Mouse (Mus musculus) intestine, postnatal 0 days (tissue): ENCODE measurements around the gene Itln1. TPM values are rescaled to one million over a fixed set of nuclear protein-coding genes. Genes with fewer than 3 reads are reported as not detected.
A peak's percentile ranks its signal among the peaks of the same experiment; 100 is the strongest.

ENCODE experiments used
- ATAC-seq: fragments of 200-750 bp; cut with Nextera tagmentation; 2 replicates; pipeline ENCODE4 v1.8.0; 2017; ENCODE audit warnings: mild to moderate bottlenecking, moderate TSS enrichment, moderate library complexity
- H3K27ac ChIP-seq: fragments of 300-500 bp; sonication (generic); 2 replicates; pipeline ENCODE4 v1.5.1; 2014; ENCODE audit warnings: mild to moderate bottlenecking, low read depth, low read length, moderate library complexity
- H3K27me3 ChIP-seq: fragments of 300-500 bp; sonication (generic); replicated peaks from 2 replicates; pipeline ENCODE4 v1.6.1; 2014; ENCODE audit warnings: low read length, mixed read lengths; ENCODE audit not compliant: control insufficient read depth, insufficient read depth
- H3K36me3 ChIP-seq: fragments of 300-500 bp; sonication (generic); 2 replicates; pipeline ENCODE4 v1.6.1; 2014; ENCODE audit warnings: mild to moderate bottlenecking, moderate library complexity; ENCODE audit not compliant: control insufficient read depth, insufficient read depth
- H3K4me1 ChIP-seq: fragments of 300-500 bp; sonication (generic); replicated peaks from 2 replicates; pipeline ENCODE4 v1.6.1; 2014; ENCODE audit warnings: antibody characterized with exemption, low read length, mixed read lengths; ENCODE audit not compliant: control insufficient read depth, insufficient read depth
- H3K4me2 ChIP-seq: fragments of 300-500 bp; sonication (generic); replicated peaks from 2 replicates; pipeline ENCODE4 v1.6.1; 2014; ENCODE audit warnings: low read depth, mild to moderate bottlenecking, moderate library complexity
- H3K4me3 ChIP-seq: fragments of 300-500 bp; sonication (generic); 2 replicates; pipeline ENCODE4 v1.5.1; 2014; ENCODE audit warnings: low read depth, low read length
- H3K9ac ChIP-seq: fragments of 300-500 bp; sonication (generic); 2 replicates; pipeline ENCODE4 v1.6.1; 2014; ENCODE audit warnings: mild to moderate bottlenecking, low read depth, low read length
- H3K9me3 ChIP-seq: fragments of 300-500 bp; sonication (generic); 2 replicates; pipeline ENCODE4 v1.6.1; 2016; ENCODE audit warnings: mixed run types; ENCODE audit not compliant: control insufficient read depth
- CTCF ChIP-seq: sonication (generic); IDR thresholded peaks from 2 replicates; pipeline ENCODE4 v1.5.1; 2016; ENCODE audit warnings: low read depth, mild to moderate bottlenecking, control low read depth, antibody characterized with exemption, moderate library complexity
- WGBS: fragments of 180-500 bp; shearing (Covaris S2); extraction: QIAGEN DNeasy Blood & Tissue Kit; methylation state at CpG from one replicate; pipeline ENCODE4 v1.1.7; 2014; 5-methylcytosine and 5-hydroxymethylcytosine counted together
- polyA plus RNA-seq: library from polyadenylated mRNA; unstranded; fragments of >200 nt; fragmentation: Nextera tagmentation; extraction: Ambion mirVana; gene quantifications from 2 replicates; pipeline ENCODE4 v1.2.1, GENCODE M21; 2015

Gene Itln1
- polyA plus RNA-seq, 1 experiment from 2014 or later = 3.0 TPM

DNA sequence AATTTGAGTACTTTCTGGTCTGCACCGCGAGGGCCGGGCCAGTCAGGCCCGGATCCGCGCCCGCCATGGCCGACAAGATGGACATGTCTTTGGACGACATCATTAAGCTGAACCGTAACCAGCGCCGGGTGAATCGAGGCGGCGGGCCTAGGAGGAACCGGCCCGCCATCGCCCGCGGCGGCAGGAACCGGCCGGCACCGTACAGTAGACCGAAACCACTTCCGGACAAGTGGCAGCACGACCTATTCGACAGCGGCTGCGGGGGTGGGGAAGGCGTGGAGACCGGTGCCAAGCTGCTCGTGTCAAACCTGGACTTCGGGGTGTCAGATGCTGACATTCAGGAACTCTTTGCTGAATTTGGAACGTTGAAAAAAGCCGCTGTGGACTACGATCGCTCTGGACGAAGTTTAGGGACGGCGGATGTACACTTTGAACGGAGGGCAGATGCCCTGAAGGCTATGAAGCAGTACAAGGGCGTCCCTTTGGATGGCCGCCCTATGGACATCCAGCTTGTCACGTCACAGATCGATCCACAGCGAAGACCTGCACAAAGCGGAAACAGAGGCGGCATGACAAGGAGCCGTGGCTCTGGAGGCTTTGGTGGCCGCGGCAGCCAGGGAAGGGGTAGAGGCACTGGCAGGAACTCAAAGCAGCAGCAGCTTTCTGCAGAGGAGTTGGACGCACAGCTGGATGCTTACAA, 31.4 kb downstream of the Itln1 start:
- under 1% methylated on average over 53 of the region's 53 CpGs for WGBS
- Histone ChIP-seq H3K9me3 (no peaks in the 10 kb centered on the region), H3K4me1 (no peaks in the 10 kb centered on the region; the same call in 1 of the 2 replicates), H3K4me3 (peak overlapping the region; percentile 63), H3K36me3 (no peaks in the 10 kb centered on the region), H3K27me3 (no peaks in the 10 kb centered on the region), H3K4me2 (peak overlapping the region; percentile 73), H3K9ac (peak overlapping the region; percentile 76), H3K27ac (peak overlapping the region; percentile 97)
- peak; percentile 58 for ATAC-seq
- TF ChIP-seq CTCF = no peak

DNA sequence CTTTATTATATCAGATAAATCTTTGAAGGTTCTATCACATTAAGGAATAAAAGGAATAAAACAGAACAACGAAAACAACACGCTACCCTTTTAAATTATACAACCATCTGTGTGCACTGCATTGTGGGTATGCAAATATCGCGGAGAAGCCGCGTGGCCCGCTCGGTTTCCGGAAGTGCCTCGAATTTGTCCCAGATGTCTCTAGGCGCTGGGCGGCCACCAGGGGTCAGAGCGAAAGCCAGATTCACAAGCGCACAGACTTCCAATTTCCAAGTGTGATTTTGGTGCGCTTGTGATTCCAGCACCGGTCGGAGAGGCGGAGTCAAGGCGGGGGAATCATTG, 31.9 kb downstream of the Itln1 start, which contains the start of gene Alyref2:
TSS of gene Alyref2 (plus strand) at position 229 of the 342 bp plus-strand sequence.
- no peaks in the 10 kb centered on the region; the same call in 1 of the 2 replicates for H3K4me1 ChIP-seq
- peak within 1 kb of the TSS; percentile 63 for H3K4me3 ChIP-seq
- no peaks in the 10 kb centered on the region for H3K9me3 ChIP-seq
- under 1% methylated on average over 19 of the region's 19 CpGs for WGBS
- H3K36me3 ChIP-seq = no peaks in the 10 kb centered on the region
- no peaks in the 10 kb centered on the region for H3K27me3 ChIP-seq
- H3K9ac ChIP-seq = peak within 1 kb of the TSS; percentile 76
- ATAC-seq = peak; percentile 85
- H3K4me2 ChIP-seq = peak within 1 kb of the TSS; percentile 73
- peak within 1 kb of the TSS; percentile 97 for H3K27ac ChIP-seq
- peak; percentile 89 for TF ChIP-seq CTCF

DNA sequence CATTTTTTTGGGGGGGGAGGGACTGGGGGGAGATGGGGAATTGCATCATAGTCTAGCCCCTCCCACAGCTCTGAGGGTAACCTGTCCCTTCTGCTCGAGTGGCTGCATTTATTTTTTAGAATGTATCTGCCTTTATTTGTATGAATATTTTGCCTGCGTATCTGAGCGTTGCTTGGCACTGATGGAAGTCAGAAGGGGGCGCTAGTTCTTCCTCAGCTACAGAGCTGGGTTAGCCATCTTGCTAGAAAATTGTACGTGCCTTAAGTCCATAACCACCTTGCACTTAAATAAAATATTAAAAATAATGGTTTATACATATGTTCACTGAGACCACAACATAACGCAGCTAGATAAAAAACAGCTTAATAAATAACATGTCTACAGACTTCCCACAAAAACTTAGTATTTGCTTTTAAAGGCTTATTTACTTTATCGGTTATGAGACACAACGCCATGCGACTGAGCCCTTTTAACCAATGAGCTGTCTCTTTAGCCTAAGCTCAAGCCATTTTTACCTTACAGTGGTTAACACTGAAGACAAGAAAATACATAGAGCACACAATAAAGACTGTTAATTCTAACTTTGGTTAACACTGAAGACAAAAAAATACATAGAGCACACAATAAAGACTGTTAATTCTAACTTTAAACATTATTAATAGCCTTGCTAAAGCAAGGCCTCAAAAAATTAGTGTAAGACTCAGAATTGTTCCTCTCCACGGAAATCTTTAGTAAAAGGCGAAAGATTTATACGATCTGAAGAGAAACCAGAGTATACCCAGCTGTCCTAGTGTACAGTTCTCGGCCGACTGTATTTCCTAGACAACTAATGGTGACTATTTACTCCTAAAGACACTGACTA, 32.5 kb downstream of the Itln1 start:
- Histone ChIP-seq H3K4me2 (peak overlapping the region; percentile 73), H3K9ac (peak overlapping the region; percentile 76; the same call in 1 of the 2 replicates)
- peak; percentile 81 for ATAC-seq

DNA sequence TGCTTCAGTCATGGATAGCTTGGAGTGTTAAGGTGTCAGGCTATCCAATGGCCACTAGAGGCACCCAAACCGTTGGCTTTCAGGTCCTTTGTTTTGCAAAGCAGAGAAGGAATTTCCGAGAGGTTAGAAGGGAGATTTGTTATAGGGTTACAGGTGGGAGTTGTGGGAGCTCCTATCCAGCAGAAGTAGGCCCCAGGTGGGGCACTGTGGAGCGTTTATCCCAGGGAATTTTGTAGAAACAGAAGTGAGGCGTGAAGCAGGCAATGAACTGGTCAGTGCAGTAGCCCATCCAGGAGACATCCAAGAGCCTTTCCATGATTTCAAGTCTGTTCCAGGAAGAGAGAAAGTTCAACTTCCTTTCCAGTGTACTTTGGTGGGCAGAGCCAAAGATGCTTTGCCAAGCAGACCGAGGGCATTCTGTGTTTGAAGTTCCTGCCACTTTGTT, 33.4 kb downstream of the Itln1 start:
- 7% methylated on average over 5 of the region's 5 CpGs for WGBS
- H3K9ac ChIP-seq = 0 out of 2 replicates have a peak overlapping the region, but pooled peaks have one; percentile 11
- H3K27me3 ChIP-seq = no peaks in the 10 kb centered on the region
- H3K4me1 ChIP-seq = no peaks in the 10 kb centered on the region; the same call in 1 of the 2 replicates
- H3K36me3 ChIP-seq = no peaks in the 10 kb centered on the region
- H3K4me2 ChIP-seq = peak overlapping the region; percentile 55
- H3K9me3 ChIP-seq = no peaks in the 10 kb centered on the region
- no peak for ATAC-seq
- TF ChIP-seq CTCF = peak; percentile 79
- H3K27ac ChIP-seq = 0 out of 2 replicates have a peak overlapping the region, but pooled peaks have one; percentile 50
- H3K4me3 ChIP-seq = peak overlapping the region; percentile 17; the same call in 1 of the 2 replicates

More for the DNA sequence above, 32.5 kb downstream of the Itln1 start:
- under 1% methylated on average over 14 of the region's 14 CpGs for WGBS
- H3K4me1 ChIP-seq = no peaks in the 10 kb centered on the region; the same call in 1 of the 2 replicates
- H3K4me3 ChIP-seq = peak overlapping the region; percentile 63; the same call in 1 of the 2 replicates
- TF ChIP-seq CTCF = peak; percentile 72
- H3K27me3 ChIP-seq = no peaks in the 10 kb centered on the region
- no peaks in the 10 kb centered on the region for H3K9me3 ChIP-seq
- peak overlapping the region; percentile 97 for H3K27ac ChIP-seq
- no peaks in the 10 kb centered on the region for H3K36me3 ChIP-seq

- 61% methylated on average over 6 of the region's 6 CpGs for WGBS
- Histone ChIP-seq H3K4me1 (no peaks in the 10 kb centered on the region; the same call in 1 of the 2 replicates), H3K9ac (no peak overlapping the region), H3K4me3 (no peak overlapping the region), H3K36me3 (no peaks in the 10 kb centered on the region), H3K27me3 (no peaks in the 10 kb centered on the region), H3K4me2 (no peak overlapping the region), H3K9me3 (no peaks in the 10 kb centered on the region), H3K27ac (no peak overlapping the region)
- no peak for TF ChIP-seq CTCF
- ATAC-seq = no peak
Observed at GRCm38 (mm10) chr1:171501016-171501610, 34.0 kb downstream of the Itln1 start.
